Mouse (Mus musculus) megakaryocyte, embryonic 14.5 days (primary cell): ENCODE results near the gene Slc6a12.

Experiments
- FLI1 ChIP-seq: IDR thresholded peaks from 2 replicates; pipeline ENCODE4 v1.6.1; 2012; ENCODE audit warnings: low read length, inconsistent platforms, mixed read lengths
- GATA1 ChIP-seq: IDR thresholded peaks from 3 replicates; pipeline ENCODE4 v1.6.1; 2012; ENCODE audit warnings: mixed read lengths, low read length, inconsistent platforms, borderline replicate concordance

DNA sequence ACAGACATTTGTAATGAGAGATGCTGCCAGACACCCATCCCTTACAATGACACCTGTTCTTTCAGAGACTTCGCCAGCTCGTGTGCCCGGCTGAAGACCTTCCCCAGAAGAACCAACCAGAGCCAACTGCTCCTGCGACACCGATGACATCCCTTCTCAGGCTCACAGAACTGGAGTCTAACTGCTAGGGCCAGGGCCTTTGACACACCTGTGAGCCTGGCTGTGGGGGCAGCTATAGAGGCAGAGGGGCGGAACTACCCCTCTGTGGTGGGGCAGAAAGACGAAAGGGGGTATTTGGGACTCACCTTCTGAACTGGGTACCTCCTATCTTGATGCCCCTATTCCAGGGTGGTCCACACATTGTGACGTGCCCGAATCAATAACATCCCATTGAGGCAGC, 5.6 kb upstream of the Slc6a12 start:
- TF ChIP-seq FLI1 (no peak), GATA1 (no peak)
